Comparison of ENCODE assay signal across 8 mouse cellular contexts in genomic region chr2:64853918-64854317, GRCm38 (mm10).
A peak's percentile ranks its signal among the peaks of the same experiment; 100 is the strongest.
DNase-seq lines count a peak whose midpoint lies in the region; ATAC-seq lines count a peak whose summit lies in the region.

No protein-coding gene starts in this region.

- DNase-seq in brain, adult 2 months (ENCODE audit: low read depth, low spot score), result peak; percentile 92
- DNase-seq in fibroblast of lung, adult 2 months (ENCODE audit: low read depth), result peak; percentile 53
- DNase-seq in left cerebral cortex, adult 8-10 months (ENCODE audit: low spot score in 2 of 2), result peak; percentile 45 to 67
- DNase-seq in thymus, postnatal 14 days, result peak; percentile 33

- ATAC-seq in heart, embryonic 14.5 days (ENCODE audit: insufficient number of reproducible peaks, insufficient read depth, low FRiP score, low read depth), result no peak
- ATAC-seq in heart, embryonic 12.5 days (ENCODE audit: insufficient number of reproducible peaks, low FRiP score), result no peak
- ATAC-seq in hindbrain, embryonic 13.5 days (ENCODE audit: low FRiP score), result no peak
- ATAC-seq in midbrain, embryonic 15.5 days (replicated peaks), result no peak

- no peak overlapping the region for H3K9ac ChIP-seq in heart, embryonic 14.5 days (ENCODE audit: low read length)
- no peak overlapping the region for H3K9ac ChIP-seq in heart, embryonic 12.5 days
- no peak overlapping the region for H3K9ac ChIP-seq in hindbrain, embryonic 13.5 days
- H3K9ac ChIP-seq in midbrain, embryonic 15.5 days, result no peak overlapping the region

- H3K9me3 ChIP-seq in heart, embryonic 14.5 days (ENCODE audit: control insufficient read depth, low read length), result no peaks in the 10 kb centered on the region
- H3K9me3 ChIP-seq in heart, embryonic 12.5 days (replicated peaks), result no peaks in the 10 kb centered on the region
- no peaks in the 10 kb centered on the region for H3K9me3 ChIP-seq in hindbrain, embryonic 13.5 days
- no peaks in the 10 kb centered on the region for H3K9me3 ChIP-seq in midbrain, embryonic 15.5 days

- no peaks in the 10 kb centered on the region for H3K27me3 ChIP-seq in heart, embryonic 14.5 days (ENCODE audit: control insufficient read depth, insufficient read depth, low read length)
- no peaks in the 10 kb centered on the region for H3K27me3 ChIP-seq in heart, embryonic 12.5 days (replicated peaks)
- H3K27me3 ChIP-seq in hindbrain, embryonic 13.5 days, result no peaks in the 10 kb centered on the region
- no peaks in the 10 kb centered on the region for H3K27me3 ChIP-seq in midbrain, embryonic 15.5 days (replicated peaks)

- 18% methylated on average over 7 of the region's 7 CpGs for WGBS in heart, embryonic 14.5 days
- WGBS in heart, embryonic 12.5 days, result 16% methylated on average over 7 of the region's 7 CpGs
- WGBS in hindbrain, embryonic 13.5 days, result 18% methylated on average over 7 of the region's 7 CpGs
- WGBS in midbrain, embryonic 15.5 days, result 12% methylated on average over 7 of the region's 7 CpGs

- no peaks in the 10 kb centered on the region for H3K36me3 ChIP-seq in heart, embryonic 14.5 days (ENCODE audit: control insufficient read depth, insufficient read depth, low read length)
- H3K36me3 ChIP-seq in heart, embryonic 12.5 days, result no peaks in the 10 kb centered on the region
- H3K36me3 ChIP-seq in hindbrain, embryonic 13.5 days, result no peaks in the 10 kb centered on the region
- H3K36me3 ChIP-seq in midbrain, embryonic 15.5 days (replicated peaks), result no peaks in the 10 kb centered on the region

- peak overlapping the region; percentile 38; the same call in 1 of the 2 replicates for H3K4me2 ChIP-seq in heart, embryonic 14.5 days (ENCODE audit: low read length)
- no peak overlapping the region for H3K4me2 ChIP-seq in heart, embryonic 12.5 days
- peak overlapping the region; percentile 37 for H3K4me2 ChIP-seq in hindbrain, embryonic 13.5 days
- H3K4me2 ChIP-seq in midbrain, embryonic 15.5 days, result peak overlapping the region; percentile 2; the same call in 1 of the 2 replicates

- no peak overlapping the region for H3K4me3 ChIP-seq in heart, embryonic 14.5 days (ENCODE audit: control insufficient read depth in 1 of 2, insufficient read depth in 1 of 2, low read depth in 1 of 2, low read length in 2 of 2)
- no peak overlapping the region for H3K4me3 ChIP-seq in heart, embryonic 12.5 days
- H3K4me3 ChIP-seq in hindbrain, embryonic 13.5 days, result no peak overlapping the region
- no peak overlapping the region for H3K4me3 ChIP-seq in midbrain, embryonic 15.5 days

- no peak overlapping the region for H3K27ac ChIP-seq in heart, embryonic 14.5 days (replicated peaks in 1 of 2; ENCODE audit: control insufficient read depth in 1 of 2, insufficient read depth in 1 of 2, low read depth in 2 of 2, low read length in 2 of 2)
- H3K27ac ChIP-seq in heart, embryonic 12.5 days (ENCODE audit: poor library complexity, severe bottlenecking), result no peak overlapping the region
- H3K27ac ChIP-seq in hindbrain, embryonic 13.5 days, result no peak overlapping the region
- H3K27ac ChIP-seq in midbrain, embryonic 15.5 days, result no peak overlapping the region

- peaks cover 0 to 5% of the 10 kb centered on the region in 2 experiments; a peak in 1 of 4 replicates for H3K4me1 ChIP-seq in heart, embryonic 14.5 days (ENCODE audit: control insufficient read depth in 2 of 2, insufficient read depth in 2 of 2, low read length in 2 of 2)
- H3K4me1 ChIP-seq in heart, embryonic 12.5 days (replicated peaks), result peaks cover 5% of the 10 kb centered on the region
- H3K4me1 ChIP-seq in hindbrain, embryonic 13.5 days (replicated peaks), result peaks cover 11% of the 10 kb centered on the region
- H3K4me1 ChIP-seq in midbrain, embryonic 15.5 days, result peaks cover 2% of the 10 kb centered on the region; the same call in 1 of the 2 replicates

Comparison
In these comparisons a context has a peak if more than half of its experiments do, and no peak if none do; other contexts are left out.
1. DNase-seq: peak in every context shown above with its lines; median percentile 92 in brain, adult 2 months; 56 in left cerebral cortex, adult 8-10 months; 53 in fibroblast of lung, adult 2 months; 33 in thymus, postnatal 14 days.